Mouse (Mus musculus) CH12.LX (cell line): ENCODE data around the gene Cchcr1. TPM values are rescaled to one million over a fixed set of nuclear protein-coding genes. Genes with fewer than 3 reads are reported as not detected.

Experiments
- DNase-seq: peaks from one replicate; pipeline ENCODE4 v3.0.0-alpha.2; 2013; ENCODE audit errors: extremely low read depth
- H3K27ac ChIP-seq: 2 replicates; pipeline ENCODE4 v1.5.1; 2012; ENCODE audit warnings: low read depth, mild to moderate bottlenecking, control low read depth, moderate library complexity; ENCODE audit not compliant: insufficient read depth
- H3K27me3 ChIP-seq: replicated peaks from 2 replicates; pipeline ENCODE3; 2012; ENCODE audit warnings: inconsistent platforms
- H3K36me3 ChIP-seq, 2 experiments: replicated peaks in 1 of 2; 2 replicates each; pipeline versions ENCODE3 to v1.6.1; 2012; ENCODE audit warnings: inconsistent platforms in 1 of 2, low read length in 1 of 2, mild to moderate bottlenecking in 1 of 2, mixed read lengths in 1 of 2, moderate library complexity in 1 of 2; ENCODE audit not compliant: control insufficient read depth in 1 of 2, insufficient read depth in 1 of 2
- H3K4me1 ChIP-seq, 2 experiments: 2 replicates each; pipeline ENCODE4 v1.6.1; 2012; ENCODE audit warnings: inconsistent platforms in 1 of 2, moderate library complexity in 1 of 2; ENCODE audit not compliant: insufficient read depth in 2 of 2, control insufficient read depth in 1 of 2
- H3K4me2 ChIP-seq: 2 replicates; pipeline ENCODE4 v1.6.1; 2012; ENCODE audit warnings: low read depth, mild to moderate bottlenecking, control low read depth; ENCODE audit not compliant: poor library complexity, insufficient read depth, severe bottlenecking
- H3K4me3 ChIP-seq, 3 experiments: fragments of 150-350 bp in 1 of 3; sonication (generic) in 1 of 3; replicated peaks in 1 of 3; 2 replicates each; pipeline versions ENCODE3 to v1.5.1; 2011 to 2012; ENCODE audit warnings: low read depth in 2 of 3, low read length in 2 of 3, mild to moderate bottlenecking in 2 of 3, moderate library complexity in 2 of 3, control low read depth in 1 of 3, improper control_type of control experiment in 1 of 3, inconsistent platforms in 1 of 3, mixed read lengths in 1 of 3; ENCODE audit not compliant: poor library complexity in 1 of 3
- H3K79me2 ChIP-seq: replicated peaks from 2 replicates; pipeline ENCODE4 v1.6.1; 2012; ENCODE audit warnings: mild to moderate bottlenecking, moderate library complexity; ENCODE audit not compliant: control insufficient read depth, poor library complexity, insufficient read depth, severe bottlenecking; ENCODE audit errors: extremely low read depth
- H3K9ac ChIP-seq: 2 replicates; pipeline ENCODE4 v1.6.1; 2012; ENCODE audit warnings: low read depth, mild to moderate bottlenecking, control low read depth, moderate library complexity; ENCODE audit not compliant: insufficient read depth
- H3K9me3 ChIP-seq: replicated peaks from 2 replicates; pipeline ENCODE3; 2012; ENCODE audit warnings: low read length, inconsistent platforms, mixed read lengths
- CHD2 ChIP-seq: IDR thresholded peaks from 2 replicates; pipeline ENCODE4 v1.6.1; 2011; ENCODE audit warnings: low read length, improper control_type of control experiment
- CTCF ChIP-seq, 2 experiments: IDR thresholded peaks in 1 of 2; conservative IDR thresholded peaks in 1 of 2; 2 replicates each; pipeline ENCODE4 v1.5.1; 2011 to 2012; ENCODE audit warnings: low read depth in 2 of 2, low read length in 2 of 2, improper control_type of control experiment in 1 of 2, inconsistent platforms in 1 of 2, mild to moderate bottlenecking in 1 of 2, moderate library complexity in 1 of 2
- EP300 ChIP-seq: IDR thresholded peaks from 2 replicates; pipeline ENCODE4 v1.6.1; 2011; ENCODE audit warnings: low read length, improper control_type of control experiment
- HCFC1 ChIP-seq: IDR thresholded peaks from 2 replicates; pipeline ENCODE4 v1.6.1; 2012; ENCODE audit warnings: low read depth, mild to moderate bottlenecking, inconsistent platforms, low read length, improper control_type of control experiment
- JUND ChIP-seq: conservative IDR thresholded peaks from 2 replicates; pipeline ENCODE4 v1.6.1; 2011; ENCODE audit warnings: low read depth, low read length, improper control_type of control experiment
- KAT2A ChIP-seq: IDR thresholded peaks from 2 replicates; pipeline ENCODE4 v1.6.1; 2012; ENCODE audit warnings: low read length, improper control_type of control experiment, inconsistent platforms; ENCODE audit not compliant: insufficient replicate concordance
- MAZ ChIP-seq: IDR thresholded peaks from 2 replicates; pipeline ENCODE4 v1.6.1; 2012; ENCODE audit warnings: low read depth, mild to moderate bottlenecking, inconsistent platforms, low read length, improper control_type of control experiment, moderate library complexity
- MEF2A ChIP-seq: IDR thresholded peaks from 2 replicates; pipeline ENCODE4 v1.6.1; 2014; ENCODE audit warnings: low read depth, mild to moderate bottlenecking, inconsistent platforms, low read length, improper control_type of control experiment, borderline replicate concordance
- MYC ChIP-seq: IDR thresholded peaks from 2 replicates; pipeline ENCODE4 v1.6.1; 2011; ENCODE audit warnings: low read depth, mild to moderate bottlenecking, improper control_type of control experiment, low read length
- PAX5 ChIP-seq: IDR thresholded peaks from 2 replicates; pipeline ENCODE4 v1.6.1; 2012; ENCODE audit warnings: low read length, inconsistent platforms, mixed read lengths
- POLR2A ChIP-seq: IDR thresholded peaks from 2 replicates; pipeline ENCODE4 v1.6.1; 2011; ENCODE audit warnings: low read depth, mild to moderate bottlenecking, improper control_type of control experiment, low read length
- POLR2AphosphoS2 ChIP-seq: IDR thresholded peaks from 2 replicates; pipeline ENCODE4 v1.6.1; 2011; ENCODE audit warnings: low read depth, low read length, improper control_type of control experiment
- RAD21 ChIP-seq: IDR thresholded peaks from 2 replicates; pipeline ENCODE4 v1.6.1; 2011; ENCODE audit warnings: low read depth, mild to moderate bottlenecking, low read length, improper control_type of control experiment, moderate library complexity
- SMC3 ChIP-seq: IDR thresholded peaks from 2 replicates; pipeline ENCODE4 v1.6.1; 2011; ENCODE audit warnings: low read depth, low read length, improper control_type of control experiment
- TCF12 ChIP-seq: IDR thresholded peaks from 2 replicates; pipeline ENCODE4 v1.6.1; 2014; ENCODE audit warnings: low read depth, mild to moderate bottlenecking, inconsistent platforms, low read length, improper control_type of control experiment
- USF2 ChIP-seq: conservative IDR thresholded peaks from 2 replicates; pipeline ENCODE4 v1.6.1; 2011; ENCODE audit warnings: low read depth, low read length, improper control_type of control experiment
- ZC3H11A ChIP-seq: IDR thresholded peaks from 2 replicates; pipeline ENCODE4 v1.6.1; 2012; ENCODE audit warnings: low read depth, mild to moderate bottlenecking, inconsistent platforms, low read length, improper control_type of control experiment
- ZKSCAN1 ChIP-seq: IDR thresholded peaks from 2 replicates; pipeline ENCODE4 v1.6.1; 2012; ENCODE audit warnings: low read depth, inconsistent platforms, low read length, improper control_type of control experiment, borderline replicate concordance
- ZMIZ1 ChIP-seq: IDR thresholded peaks from 2 replicates; pipeline ENCODE4 v1.6.1; 2012; ENCODE audit warnings: low read depth, mild to moderate bottlenecking, inconsistent platforms, low read length, improper control_type of control experiment
- ZNF384 ChIP-seq: IDR thresholded peaks from 2 replicates; pipeline ENCODE4 v1.6.1; 2012; ENCODE audit warnings: low read depth, low read length, improper control_type of control experiment, inconsistent platforms
- dilution Hi-C: fragments of 300-500 bp; cut with MboI; formaldehyde crosslinking; loops from 2 replicates; pipeline ENCODE4 v1.14.3; 2020; ENCODE audit warnings: low sequenced_read_pairs; ENCODE audit not compliant: extremely low pct_unique_long_range_greater_than_20kb, extremely low pct_ligation_motif_present
- in situ Hi-C: fragments of 300-500 bp; cut with MboI; formaldehyde crosslinking; loops from 3 replicates; pipeline ENCODE4 v1.14.3; 2019; ENCODE audit warnings: low sequenced_read_pairs, low pct_ligation_motif_present, low pct_unique_long_range_greater_than_20kb, mixed read lengths
- polyA plus RNA-seq: library from polyadenylated mRNA; unstranded; fragments of >175 nt; gene quantifications from 2 replicates; pipeline ENCODE4 v1.2.1, GENCODE M21; 2012; ENCODE audit warnings: low read depth; ENCODE audit not compliant: insufficient read length
- total RNA-seq, 2 experiments: library from RNA; depleted of rRNA; stranded (reverse); fragments of 300-350 nt in 1 of 2; fragments of >200 nt in 1 of 2; gene quantifications; 2 replicates each; pipeline ENCODE4 v1.2.3; 2012 to 2014

Cchcr1 gene
- total and polyA plus RNA-seq, 3 experiments, result 5.2 to 13.0 (median 11.3) TPM

DNA sequence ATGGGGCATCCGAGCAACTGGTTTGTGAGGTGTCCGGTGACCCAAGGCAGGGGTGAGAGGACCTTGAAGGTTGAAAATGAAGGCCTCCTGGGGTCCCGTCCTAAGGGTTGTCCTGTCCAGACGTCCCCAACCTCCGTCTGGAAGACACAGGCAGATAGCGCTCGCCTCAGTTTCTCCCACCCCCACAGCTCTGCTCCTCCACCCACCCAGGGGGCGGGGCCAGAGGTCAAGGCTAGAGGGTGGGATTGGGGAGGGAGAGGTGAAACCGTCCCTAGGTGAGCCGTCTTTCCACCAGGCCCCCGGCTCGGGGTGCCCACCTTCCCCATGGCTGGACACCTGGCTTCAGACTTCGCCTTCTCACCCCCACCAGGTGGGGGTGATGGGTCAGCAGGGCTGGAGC lies 11.1 kb upstream of the Cchcr1 start, which contains the start of gene Pou5f1:
Gene Pou5f1, plus strand, starts transcription at position 243 of the 400 bp plus-strand sequence.
- H3K4me2 ChIP-seq, result no peak within 1 kb of the TSS
- no peak for DNase-seq
- no peak within 1 kb of the TSS for H3K27ac ChIP-seq
- no peak within 1 kb of the TSS for H3K9ac ChIP-seq
- no peaks in the 10 kb centered on the region for H3K79me2 ChIP-seq
- H3K4me1 ChIP-seq, result peaks cover 0 to 18% of the 10 kb centered on the region in 2 experiments; a peak in 2 of 4 replicates
- no peaks in the 10 kb centered on the region for H3K36me3 ChIP-seq
- in situ Hi-C loops (no loop called here), dilution Hi-C loops (no loop called here)
- no peak for TF ChIP-seq KAT2A
- no peak for TF ChIP-seq HCFC1
- no peak for TF ChIP-seq MAZ
- TF ChIP-seq EP300, result no peak
- no peak for TF ChIP-seq TCF12
- no peak within 1 kb of the TSS for H3K4me3 ChIP-seq
- H3K9me3 ChIP-seq, result no peaks in the 10 kb centered on the region
- H3K27me3 ChIP-seq, result peaks cover 4% of the 10 kb centered on the region

DNA sequence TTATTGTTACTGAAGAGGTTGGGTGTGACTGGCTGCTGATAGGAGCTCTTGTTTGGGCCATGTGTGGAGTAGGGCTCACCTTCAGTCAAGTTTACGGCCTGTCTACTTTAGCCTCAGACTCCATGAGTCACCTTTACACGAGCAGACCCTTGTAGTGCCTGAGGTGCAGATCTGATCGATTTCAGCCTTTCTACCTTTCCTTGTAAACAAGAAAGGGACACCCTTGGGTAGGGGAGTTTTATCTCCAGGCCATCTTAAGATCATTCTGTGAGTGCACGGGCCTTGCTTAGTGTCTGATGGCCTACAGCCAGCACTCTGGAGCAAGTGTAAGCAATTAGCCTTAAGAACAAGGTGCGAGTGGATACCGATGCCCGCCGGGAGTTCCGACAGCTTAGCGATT lies 10.0 kb upstream of the Cchcr1 start:
- no peak overlapping the region for H3K4me2 ChIP-seq
- no peak for TF ChIP-seq POLR2A
- no peak for TF ChIP-seq SMC3
- no peak for TF ChIP-seq MYC
- TF ChIP-seq RAD21, result no peak
- TF ChIP-seq CTCF (conservative IDR thresholded peaks at IDR 0.05 in 1 of 2, IDR thresholded peaks at IDR 0.05 in 1 of 2; ENCODE audit: low read depth in 2 of 2, low read length in 2 of 2), result no peak
- TF ChIP-seq JUND, result no peak
- no peak for TF ChIP-seq ZKSCAN1
- TF ChIP-seq USF2, result no peak
- no peak for TF ChIP-seq MEF2A
- no peak for TF ChIP-seq POLR2AphosphoS2
- TF ChIP-seq ZC3H11A, result no peak
- TF ChIP-seq CHD2, result no peak
- TF ChIP-seq ZNF384, result no peak
- no peak for TF ChIP-seq PAX5
- TF ChIP-seq ZMIZ1, result no peak
- no peak for TF ChIP-seq KAT2A
- dilution Hi-C loops, result no loop called here
- H3K9ac ChIP-seq, result no peak overlapping the region
- H3K4me1 ChIP-seq, result peaks cover 0 to 18% of the 10 kb centered on the region in 2 experiments; a peak in 2 of 4 replicates
- H3K79me2 ChIP-seq, result no peaks in the 10 kb centered on the region
- in situ Hi-C loops, result no loop called here
- DNase-seq, result no peak
- H3K27ac ChIP-seq, result no peak overlapping the region
- peaks cover 4% of the 10 kb centered on the region for H3K27me3 ChIP-seq
- H3K4me3 ChIP-seq, result no peak overlapping the region
- H3K9me3 ChIP-seq, result no peaks in the 10 kb centered on the region
- H3K36me3 ChIP-seq, result peaks cover 0 to 2% of the 10 kb centered on the region in 2 experiments
